Mouse (Mus musculus): Measurements from ENCODE around the gene Gm13697.
"Not testable (repeated sequence)": the region's sequence is repeated elsewhere in the genome, so short reads cannot be mapped to it uniquely, and the experiment has no call there.

Gm13697 gene

GRCm38 (mm10) chr2:83984443-83984842 lies at the start of gene Gm13697:
TSS of gene Gm13697 (plus strand) at chr2:83984743.
- not testable (repeated sequence) for TF ChIP-seq GATA4 (IDR thresholded peaks at IDR 0.05; ENCODE audit: insufficient replicate concordance, low read length)

- no peak for TF ChIP-seq GATA4 (IDR thresholded peaks at IDR 0.05; ENCODE audit: insufficient replicate concordance, low read length)
Measured at GRCm38 (mm10) chr2:83940931-83941361, 43.6 kb upstream of the Gm13697 start, which contains the start of gene Zswim2. TSS of gene Zswim2 (minus strand) at chr2:83941228.

GRCm38 (mm10) chr2:83941378-83941777 lies 43.2 kb upstream of the Gm13697 start:
- TF ChIP-seq GATA4 (IDR thresholded peaks at IDR 0.05; ENCODE audit: insufficient replicate concordance, low read length): no peak

GRCm38 (mm10) chr2:83941792-83942191 lies 42.8 kb upstream of the Gm13697 start:
- TF ChIP-seq GATA4 (IDR thresholded peaks at IDR 0.05; ENCODE audit: insufficient replicate concordance, low read length): no peak

- not testable (repeated sequence) for TF ChIP-seq GATA4 (IDR thresholded peaks at IDR 0.05; ENCODE audit: insufficient replicate concordance, low read length)
Measured at GRCm38 (mm10) chr2:83955393-83955792, 29.1 kb upstream of the Gm13697 start, which contains the start of gene Gm13698. TSS of gene Gm13698 (plus strand) at chr2:83955693.

- TF ChIP-seq GATA4 (IDR thresholded peaks at IDR 0.05; ENCODE audit: insufficient replicate concordance, low read length): not testable (repeated sequence)
Measured at GRCm38 (mm10) chr2:83961203-83961602, 23.3 kb upstream of the Gm13697 start, which contains the start of gene Gm13693. TSS of gene Gm13693 (plus strand) at chr2:83961503.

GRCm38 (mm10) chr2:83967013-83967412 lies 17.5 kb upstream of the Gm13697 start, which contains the start of gene Gm13695:
TSS of gene Gm13695 (plus strand) at chr2:83967313.
- not testable (repeated sequence) for TF ChIP-seq GATA4 (IDR thresholded peaks at IDR 0.05; ENCODE audit: insufficient replicate concordance, low read length)

GRCm38 (mm10) chr2:83972823-83973222 lies 11.7 kb upstream of the Gm13697 start, which contains the start of gene Gm13696:
TSS of gene Gm13696 (plus strand) at chr2:83973123.
- TF ChIP-seq GATA4 (IDR thresholded peaks at IDR 0.05; ENCODE audit: insufficient replicate concordance, low read length): not testable (repeated sequence)

- not testable (repeated sequence) for TF ChIP-seq GATA4 (IDR thresholded peaks at IDR 0.05; ENCODE audit: insufficient replicate concordance, low read length)
Measured at GRCm38 (mm10) chr2:83978633-83979032, 5.9 kb upstream of the Gm13697 start, which contains the start of gene Gm13694. TSS of gene Gm13694 (plus strand) at chr2:83978933.

GRCm38 (mm10) chr2:83990253-83990652 lies 5.7 kb downstream of the Gm13697 start, which contains the start of gene Gm13691:
TSS of gene Gm13691 (plus strand) at chr2:83990553.
- TF ChIP-seq GATA4 (IDR thresholded peaks at IDR 0.05; ENCODE audit: insufficient replicate concordance, low read length): not testable (repeated sequence)

- TF ChIP-seq GATA4 (IDR thresholded peaks at IDR 0.05; ENCODE audit: insufficient replicate concordance, low read length): no peak
Measured at GRCm38 (mm10) chr2:84008913-84009312, 24.4 kb downstream of the Gm13697 start.

GRCm38 (mm10) chr2:84009818-84010217 lies 25.3 kb downstream of the Gm13697 start:
- no peak for TF ChIP-seq GATA4 (IDR thresholded peaks at IDR 0.05; ENCODE audit: insufficient replicate concordance, low read length)

GRCm38 (mm10) chr2:84014572-84014971 lies 30.0 kb downstream of the Gm13697 start:
- TF ChIP-seq GATA4 (IDR thresholded peaks at IDR 0.05; ENCODE audit: insufficient replicate concordance, low read length): no peak

GRCm38 (mm10) chr2:84018330-84018729 lies 33.8 kb downstream of the Gm13697 start:
- no peak for TF ChIP-seq GATA4 (IDR thresholded peaks at IDR 0.05; ENCODE audit: insufficient replicate concordance, low read length)

- no peak for TF ChIP-seq GATA4 (IDR thresholded peaks at IDR 0.05; ENCODE audit: insufficient replicate concordance, low read length)
Measured at GRCm38 (mm10) chr2:84019519-84020305, 35.2 kb downstream of the Gm13697 start.

- TF ChIP-seq GATA4 (IDR thresholded peaks at IDR 0.05; ENCODE audit: insufficient replicate concordance, low read length): no peak
Measured at GRCm38 (mm10) chr2:84021930-84022329, 37.4 kb downstream of the Gm13697 start.
